Mouse (Mus musculus) embryonic fibroblast, embryonic 13.5 days (primary cell): ENCODE measurements around the gene Mamstr.

Experiments used
- CTCF ChIP-seq: IDR thresholded peaks from 2 replicates; pipeline ENCODE4 v1.5.1; 2011; ENCODE audit warnings: mild to moderate bottlenecking, control low read depth, low read length, moderate library complexity, borderline replicate concordance; ENCODE audit not compliant: insufficient read depth
- POLR2A ChIP-seq: IDR thresholded peaks from 2 replicates; pipeline ENCODE4 v1.6.1; 2011; ENCODE audit warnings: low read depth, mild to moderate bottlenecking, control low read depth, low read length, moderate library complexity

- TF ChIP-seq CTCF: no peak
- no peak for TF ChIP-seq POLR2A
Observed at GRCm38 (mm10) chr7:45689099-45689498, 49.3 kb downstream of the Mamstr start.
